In genomic region chr5:99440109-99440508, GRCm38 (mm10) we compare ENCODE assay signal across 17 mouse cellular contexts.
DNase-seq lines count a peak whose midpoint lies in the region; ATAC-seq and TF ChIP-seq lines count a peak whose summit lies in the region.
"Had no signal": no experiment of that assay in that cellular context is flagged by ENCODE, and none has a peak within 500 bp of the region (broad histone marks: within the 10 kb centered on the region; RNA-seq: fewer than 3 reads in every experiment).

No protein-coding gene starts in this region.

- 31% methylated on average over 6 of the region's 6 CpGs for WGBS in forebrain, embryonic 15.5 days
- 69% methylated on average over 6 of the region's 6 CpGs for WGBS in forebrain, embryonic 10.5 days

- 0 out of 2 replicates have a peak, but pooled peaks have one; percentile 26 for ATAC-seq in forebrain, embryonic 15.5 days (replicated peaks)
- ATAC-seq: intestine, embryonic 16.5 days had no signal

- no peaks in the 10 kb centered on the region for H3K36me3 ChIP-seq in forebrain, embryonic 15.5 days
- H3K36me3 ChIP-seq in forebrain, embryonic 10.5 days (replicated peaks), result no peaks in the 10 kb centered on the region
- H3K36me3 ChIP-seq: embryonic facial prominence, embryonic 13.5 days; heart, embryonic 12.5 days; hindbrain, embryonic 15.5 days had no signal

- no peak overlapping the region for H3K4me3 ChIP-seq in forebrain, embryonic 15.5 days
- H3K4me3 ChIP-seq in forebrain, embryonic 10.5 days, result no peak overlapping the region
- H3K4me3 ChIP-seq in layer of hippocampus, adult 2 months, result no peak overlapping the region
- H3K4me3 ChIP-seq: embryonic facial prominence, embryonic 13.5 days; heart, embryonic 12.5 days; hindbrain, embryonic 15.5 days had no signal

- no peak for DNase-seq in forebrain, embryonic 10.5 days (ENCODE audit: extremely low spot score, low spot score)
- DNase-seq in layer of hippocampus, adult 11-12 months (ENCODE audit: low spot score), result peak; percentile 15
- DNase-seq in layer of hippocampus, postnatal 25 days (ENCODE audit: extremely low spot score in 1 of 2, low spot score in 1 of 2), result no peak
- DNase-seq in layer of hippocampus, adult 2 months (ENCODE audit: low spot score in 2 of 2), result peak; percentile 40 to 46
- peak; percentile 14 to 74 for DNase-seq in layer of hippocampus, postnatal 14 days (ENCODE audit: low spot score in 2 of 2)
- no peak for DNase-seq in adrenal gland, postnatal 10 days
- no peak for DNase-seq in urinary bladder, postnatal 25 days (ENCODE audit: low spot score)
- DNase-seq: adrenal gland, postnatal 36 days; cerebellum, adult 11-12 months; cerebellum, adult 9-10 months; cerebellum, postnatal 25 days; gastrocnemius, postnatal 10 days had no signal

- H3K27me3 ChIP-seq in forebrain, embryonic 15.5 days, result no peaks in the 10 kb centered on the region
- H3K27me3 ChIP-seq in forebrain, embryonic 10.5 days (ENCODE audit: poor library complexity, severe bottlenecking), result no peaks in the 10 kb centered on the region; the same call in 1 of the 2 replicates
- H3K27me3 ChIP-seq: embryonic facial prominence, embryonic 13.5 days; heart, embryonic 12.5 days; hindbrain, embryonic 15.5 days had no signal

- H3K9ac ChIP-seq in forebrain, embryonic 15.5 days (replicated peaks), result no peak overlapping the region
- H3K9ac ChIP-seq: embryonic facial prominence, embryonic 13.5 days; heart, embryonic 12.5 days; hindbrain, embryonic 15.5 days had no signal

- H3K9me3 ChIP-seq in forebrain, embryonic 15.5 days, result no peaks in the 10 kb centered on the region
- H3K9me3 ChIP-seq in forebrain, embryonic 10.5 days, result no peaks in the 10 kb centered on the region
- H3K9me3 ChIP-seq: embryonic facial prominence, embryonic 13.5 days; heart, embryonic 12.5 days; hindbrain, embryonic 15.5 days had no signal

- no peak for TF ChIP-seq CTCF in layer of hippocampus, adult 2 months (conservative IDR thresholded peaks at IDR 0.05)

- peak overlapping the region; percentile 69 for H3K27ac ChIP-seq in forebrain, embryonic 15.5 days (replicated peaks)
- no peak overlapping the region for H3K27ac ChIP-seq in forebrain, embryonic 10.5 days
- no peak overlapping the region for H3K27ac ChIP-seq in layer of hippocampus, adult 2 months
- H3K27ac ChIP-seq: embryonic facial prominence, embryonic 13.5 days; hindbrain, embryonic 15.5 days had no signal

- H3K4me1 ChIP-seq in forebrain, embryonic 15.5 days, result peaks cover 29% of the 10 kb centered on the region
- H3K4me1 ChIP-seq in forebrain, embryonic 10.5 days, result peaks cover 13% of the 10 kb centered on the region
- H3K4me1 ChIP-seq: embryonic facial prominence, embryonic 13.5 days; hindbrain, embryonic 15.5 days had no signal

- no peak overlapping the region for H3K4me2 ChIP-seq in forebrain, embryonic 15.5 days (replicated peaks)
- H3K4me2 ChIP-seq: embryonic facial prominence, embryonic 13.5 days; heart, embryonic 12.5 days; hindbrain, embryonic 15.5 days had no signal

Comparison
In these comparisons a context has a peak if more than half of its experiments do, and no peak if none do; other contexts are left out.
1. DNase-seq: peak in layer of hippocampus, adult 11-12 months (single experiment), layer of hippocampus, adult 2 months (2 of 2) and layer of hippocampus, postnatal 14 days (2 of 2); none in forebrain, embryonic 10.5 days (single experiment), layer of hippocampus, postnatal 25 days (0 of 2), adrenal gland, postnatal 10 days (single experiment) and urinary bladder, postnatal 25 days (single experiment).